Mouse (Mus musculus): ENCODE data around the gene Hk2. TPM values are rescaled to one million over a fixed set of nuclear protein-coding genes. Genes with fewer than 3 reads are reported as not detected.

Hk2 gene
- polyA plus RNA-seq, 1 experiment from 2014 or later, result 3.7 TPM

Other genes starting within 250 kb of the Hk2 start
- 103 and 104 TPM in 2 replicates for gene Pole4, start 69.1 kb downstream of the Hk2 start, polyA plus RNA-seq (2015; fragmentation: Nextera tagmentation; extraction: Ambion mirVana)
- gene Sema4f, start 165.3 kb upstream of the Hk2 start, polyA plus RNA-seq (2015; fragmentation: Nextera tagmentation; extraction: Ambion mirVana), result 17.5 and 18.6 TPM in 2 replicates
- not detected in 2 replicates for gene M1ap, start 172.4 kb upstream of the Hk2 start, polyA plus RNA-seq (2015; fragmentation: Nextera tagmentation; extraction: Ambion mirVana)